Mouse (Mus musculus): ENCODE measurements around the gene Ssb. TPM values are rescaled to one million over a fixed set of nuclear protein-coding genes. Genes with fewer than 3 reads are reported as not detected.

Gene Ssb
- polyA plus RNA-seq, 1 experiment from 2014 or later, result 440 TPM

- Histone ChIP-seq H3K4me2 (0 out of 2 replicates have a peak overlapping the region, but pooled peaks have one; percentile 3), H3K27ac (ENCODE audit: low read depth, low read length) (peak overlapping the region; percentile 50), H3K4me3 (ENCODE audit: low read depth, low read length) (no peak overlapping the region), H3K9ac (ENCODE audit: low read length) (no peak overlapping the region), H3K27me3 (ENCODE audit: control insufficient read depth, insufficient read depth, low read length) (no peaks in the 10 kb centered on the region), H3K9me3 (ENCODE audit: control insufficient read depth, low read length) (no peaks in the 10 kb centered on the region), H3K36me3 (ENCODE audit: control insufficient read depth, insufficient read depth, low read length) (no peaks in the 10 kb centered on the region), H3K4me1 (ENCODE audit: control insufficient read depth, insufficient read depth, low read length) (peaks cover 19% of the 10 kb centered on the region)
- WGBS, result 37% methylated on average over 2 of the region's 2 CpGs
- ATAC-seq (ENCODE audit: low FRiP score), result no peak
- DNase-seq (ENCODE audit: low spot score, missing footprints), result peak; percentile 85
Measured at GRCm38 (mm10) chr2:69826380-69826779, 35.0 kb upstream of the Ssb start.

DNA sequence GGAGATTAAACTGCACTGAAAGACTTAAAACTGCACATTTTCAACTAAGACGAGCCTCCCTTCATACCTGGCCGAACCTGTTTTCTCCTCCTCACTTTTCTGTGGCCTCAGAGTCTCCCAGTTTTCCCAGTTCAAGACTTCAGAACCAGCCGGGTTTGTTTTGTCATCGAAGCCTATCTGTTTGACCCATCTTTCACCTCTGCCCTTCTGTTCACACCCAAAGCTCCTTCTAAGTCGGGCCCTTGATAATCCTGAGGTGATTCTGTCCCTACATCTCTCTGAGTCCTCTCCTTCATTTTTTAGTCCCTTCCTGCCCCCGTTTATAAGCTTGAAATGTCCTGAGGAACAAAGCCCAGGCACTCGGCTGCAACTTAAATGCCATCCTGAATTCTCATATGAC is 33.3 kb upstream of the Ssb start:
- DNase-seq (ENCODE audit: low spot score, missing footprints) (peak; percentile 83), ATAC-seq (ENCODE audit: low FRiP score) (no peak)
- peaks cover 13% of the 10 kb centered on the region for H3K4me1 ChIP-seq (ENCODE audit: control insufficient read depth, insufficient read depth, low read length)
- WGBS, result 34% methylated on average over 7 of the region's 7 CpGs
- no peak overlapping the region for H3K27ac ChIP-seq (ENCODE audit: low read depth, low read length)
- no peaks in the 10 kb centered on the region for H3K27me3 ChIP-seq (ENCODE audit: control insufficient read depth, insufficient read depth, low read length)
- H3K9ac ChIP-seq (ENCODE audit: low read length), result peak overlapping the region; percentile 40
- H3K9me3 ChIP-seq (ENCODE audit: control insufficient read depth, low read length), result no peaks in the 10 kb centered on the region
- H3K4me2 ChIP-seq, result no peak overlapping the region
- no peaks in the 10 kb centered on the region for H3K36me3 ChIP-seq (ENCODE audit: control insufficient read depth, insufficient read depth, low read length)
- no peak overlapping the region for H3K4me3 ChIP-seq (ENCODE audit: low read depth, low read length)

DNA sequence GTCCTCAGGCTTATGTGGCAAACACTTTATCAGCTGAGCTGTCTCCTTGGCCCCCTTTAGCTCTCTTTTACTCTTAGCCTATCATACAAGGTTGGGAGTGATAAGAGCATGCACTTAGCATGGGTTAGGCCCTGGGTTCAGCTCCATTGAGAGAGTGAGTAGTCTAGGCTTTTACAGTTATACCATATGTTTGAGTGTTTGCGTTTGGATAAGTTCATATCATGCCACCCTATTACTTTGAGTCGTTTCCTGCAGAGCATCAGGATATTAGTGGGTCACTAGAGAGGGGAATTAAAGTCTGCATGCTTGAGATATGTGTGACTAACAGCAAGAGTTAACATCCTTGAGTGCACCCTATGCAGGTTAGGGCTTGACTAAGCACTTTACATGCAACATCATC is 31.7 kb upstream of the Ssb start:
- Histone ChIP-seq H3K27ac (ENCODE audit: low read depth, low read length) (no peak overlapping the region), H3K4me1 (ENCODE audit: control insufficient read depth, insufficient read depth, low read length) (peaks cover 10% of the 10 kb centered on the region), H3K4me2 (no peak overlapping the region), H3K9me3 (ENCODE audit: control insufficient read depth, low read length) (no peaks in the 10 kb centered on the region), H3K4me3 (ENCODE audit: low read depth, low read length) (no peak overlapping the region), H3K27me3 (ENCODE audit: control insufficient read depth, insufficient read depth, low read length) (no peaks in the 10 kb centered on the region), H3K36me3 (ENCODE audit: control insufficient read depth, insufficient read depth, low read length) (no peaks in the 10 kb centered on the region; the same call in 1 of the 2 replicates), H3K9ac (ENCODE audit: low read length) (no peak overlapping the region)
- 93% methylated on average over 2 of the region's 2 CpGs for WGBS
- DNase-seq (ENCODE audit: low spot score, missing footprints) (peak; percentile 69), ATAC-seq (ENCODE audit: low FRiP score) (no peak)

GRCm38 (mm10) chr2:69830116-69830515 is 31.2 kb upstream of the Ssb start:
- H3K36me3 ChIP-seq (ENCODE audit: control insufficient read depth, insufficient read depth, low read length), result peaks cover 3% of the 10 kb centered on the region; the same call in 1 of the 2 replicates
- no peak for ATAC-seq (ENCODE audit: low FRiP score)
- no peaks in the 10 kb centered on the region for H3K9me3 ChIP-seq (ENCODE audit: control insufficient read depth, low read length)
- DNase-seq (ENCODE audit: low spot score, missing footprints), result peak; percentile 14
- no peak overlapping the region for H3K9ac ChIP-seq (ENCODE audit: low read length)
- no peak overlapping the region for H3K4me2 ChIP-seq
- peaks cover 10% of the 10 kb centered on the region for H3K4me1 ChIP-seq (ENCODE audit: control insufficient read depth, insufficient read depth, low read length)
- H3K27me3 ChIP-seq (ENCODE audit: control insufficient read depth, insufficient read depth, low read length), result no peaks in the 10 kb centered on the region
- H3K4me3 ChIP-seq (ENCODE audit: low read depth, low read length), result no peak overlapping the region
- no peak overlapping the region for H3K27ac ChIP-seq (ENCODE audit: low read depth, low read length)
- 89% methylated on average over 8 of the region's 8 CpGs for WGBS

DNA sequence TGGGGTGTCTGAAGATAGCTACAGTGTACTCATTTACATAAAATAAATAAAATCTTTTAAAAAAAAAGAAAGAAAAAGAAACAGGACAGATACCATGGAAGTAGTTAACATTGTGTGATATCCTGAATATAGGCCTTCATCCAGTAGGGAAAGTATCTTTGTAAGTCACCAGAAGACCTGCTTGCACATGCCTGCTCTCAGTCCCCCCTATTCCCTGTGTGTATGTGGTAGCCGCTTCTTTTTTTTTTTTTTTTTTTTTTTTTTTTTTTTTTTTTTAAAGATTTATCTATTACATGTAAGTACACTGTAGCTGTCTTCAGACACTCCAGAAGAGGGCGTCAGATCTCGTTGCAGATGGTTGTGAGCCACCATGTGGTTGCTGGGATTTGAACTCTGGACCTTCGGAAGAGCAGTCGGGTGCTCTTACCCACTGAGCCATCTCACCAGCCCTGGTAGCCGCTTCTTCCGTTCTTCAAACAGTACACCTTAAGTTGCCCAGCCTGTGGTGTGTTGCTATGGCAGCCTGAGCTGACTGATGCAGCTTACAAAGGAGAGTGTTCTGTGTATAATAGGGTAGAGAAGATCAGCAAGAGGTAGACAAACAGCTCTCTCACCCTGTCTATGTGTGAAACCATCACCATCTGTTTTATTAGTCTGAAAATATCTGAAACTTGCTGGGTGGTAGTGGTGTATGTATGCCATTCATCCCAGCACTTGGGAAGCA is 24.0 kb upstream of the Ssb start:
- WGBS, result 75% methylated on average over 7 of the region's 7 CpGs
- Histone ChIP-seq H3K4me2 (no peak overlapping the region), H3K27ac (ENCODE audit: low read depth, low read length) (no peak overlapping the region), H3K36me3 (ENCODE audit: control insufficient read depth, insufficient read depth, low read length) (peaks cover 3% of the 10 kb centered on the region; the same call in 1 of the 2 replicates), H3K9me3 (ENCODE audit: control insufficient read depth, low read length) (no peaks in the 10 kb centered on the region), H3K4me3 (ENCODE audit: low read depth, low read length) (no peak overlapping the region), H3K27me3 (ENCODE audit: control insufficient read depth, insufficient read depth, low read length) (no peaks in the 10 kb centered on the region), H3K4me1 (ENCODE audit: control insufficient read depth, insufficient read depth, low read length) (no peaks in the 10 kb centered on the region; the same call in 1 of the 2 replicates), H3K9ac (ENCODE audit: low read length) (no peak overlapping the region)
- DNase-seq (ENCODE audit: low spot score, missing footprints), result no peak
- peak; percentile 27; the same call in 1 of the 2 replicates for ATAC-seq (ENCODE audit: low FRiP score)

GRCm38 (mm10) chr2:69837996-69838395 is 23.4 kb upstream of the Ssb start:
- H3K27ac ChIP-seq (ENCODE audit: low read depth, low read length), result no peak overlapping the region
- peaks cover 3% of the 10 kb centered on the region; the same call in 1 of the 2 replicates for H3K36me3 ChIP-seq (ENCODE audit: control insufficient read depth, insufficient read depth, low read length)
- H3K9ac ChIP-seq (ENCODE audit: low read length), result no peak overlapping the region
- no peak overlapping the region for H3K4me3 ChIP-seq (ENCODE audit: low read depth, low read length)
- no peaks in the 10 kb centered on the region for H3K9me3 ChIP-seq (ENCODE audit: control insufficient read depth, low read length)
- H3K4me2 ChIP-seq, result no peak overlapping the region
- no peaks in the 10 kb centered on the region for H3K27me3 ChIP-seq (ENCODE audit: control insufficient read depth, insufficient read depth, low read length)
- DNase-seq (ENCODE audit: low spot score, missing footprints) (no peak), ATAC-seq (ENCODE audit: low FRiP score) (peak; percentile 38; the same call in 1 of the 2 replicates)
- H3K4me1 ChIP-seq (ENCODE audit: control insufficient read depth, insufficient read depth, low read length), result no peaks in the 10 kb centered on the region; the same call in 1 of the 2 replicates
- WGBS, result 31% methylated on average over 3 of the region's 3 CpGs

DNA sequence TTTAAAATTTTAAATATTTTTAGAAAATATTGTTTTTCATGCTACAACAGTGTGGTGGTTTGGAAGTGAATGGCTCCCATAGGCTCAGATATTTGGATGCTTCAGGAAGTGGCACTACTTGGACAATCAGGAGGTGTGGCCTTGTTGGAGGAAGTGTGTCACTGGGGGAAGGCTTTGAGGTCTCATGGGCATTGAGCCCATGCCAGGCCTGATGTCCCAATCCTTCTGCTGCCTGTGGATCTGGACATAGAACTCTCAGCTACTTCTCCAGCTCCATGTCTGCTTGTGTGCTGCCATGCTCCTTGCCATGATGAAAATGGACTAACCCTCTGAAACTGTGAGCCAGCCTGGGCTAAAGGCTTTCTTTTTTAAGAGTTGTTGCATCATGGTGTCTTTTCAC is 22.7 kb upstream of the Ssb start:
- Histone ChIP-seq H3K4me3 (ENCODE audit: low read depth, low read length) (no peak overlapping the region), H3K9ac (ENCODE audit: low read length) (no peak overlapping the region), H3K4me2 (no peak overlapping the region), H3K36me3 (ENCODE audit: control insufficient read depth, insufficient read depth, low read length) (peaks cover 3% of the 10 kb centered on the region; the same call in 1 of the 2 replicates), H3K9me3 (ENCODE audit: control insufficient read depth, low read length) (no peaks in the 10 kb centered on the region), H3K27me3 (ENCODE audit: control insufficient read depth, insufficient read depth, low read length) (no peaks in the 10 kb centered on the region), H3K27ac (ENCODE audit: low read depth, low read length) (no peak overlapping the region), H3K4me1 (ENCODE audit: control insufficient read depth, insufficient read depth, low read length) (no peaks in the 10 kb centered on the region; the same call in 1 of the 2 replicates)
- DNase-seq (ENCODE audit: low spot score, missing footprints) (no peak), ATAC-seq (ENCODE audit: low FRiP score) (no peak)

DNA sequence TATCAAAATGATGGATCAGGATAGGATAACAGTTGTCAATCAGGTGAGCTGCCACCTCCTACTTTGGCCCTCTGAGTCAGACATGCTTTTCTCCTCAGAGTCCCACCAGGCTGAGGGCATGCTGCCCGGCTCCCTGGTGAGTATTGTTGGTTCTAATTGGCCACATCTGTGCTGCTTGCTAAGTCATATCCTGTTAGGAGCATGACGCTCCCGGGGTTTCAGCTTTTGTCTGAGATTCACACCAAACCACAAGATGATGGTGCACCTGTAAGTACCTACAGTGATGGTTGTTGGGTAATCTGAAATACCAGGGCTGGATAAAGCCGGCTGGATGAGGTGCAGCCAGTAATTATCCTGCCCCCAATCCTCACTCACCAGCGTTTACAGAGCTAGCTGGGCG is 21.1 kb upstream of the Ssb start:
- 41% methylated on average over 6 of the region's 6 CpGs for WGBS
- no peak overlapping the region for H3K4me3 ChIP-seq (ENCODE audit: low read depth, low read length)
- H3K36me3 ChIP-seq (ENCODE audit: control insufficient read depth, insufficient read depth, low read length), result no peaks in the 10 kb centered on the region
- no peak overlapping the region for H3K27ac ChIP-seq (ENCODE audit: low read depth, low read length)
- H3K4me1 ChIP-seq (ENCODE audit: control insufficient read depth, insufficient read depth, low read length), result no peaks in the 10 kb centered on the region; the same call in 1 of the 2 replicates
- H3K27me3 ChIP-seq (ENCODE audit: control insufficient read depth, insufficient read depth, low read length), result no peaks in the 10 kb centered on the region
- H3K4me2 ChIP-seq, result no peak overlapping the region
- ATAC-seq (ENCODE audit: low FRiP score) (0 out of 2 replicates have a peak, but pooled peaks have one; percentile 14), DNase-seq (ENCODE audit: low spot score, missing footprints) (no peak)
- H3K9me3 ChIP-seq (ENCODE audit: control insufficient read depth, low read length), result no peaks in the 10 kb centered on the region
- no peak overlapping the region for H3K9ac ChIP-seq (ENCODE audit: low read length)

GRCm38 (mm10) chr2:69849215-69849614 is 12.1 kb upstream of the Ssb start:
- H3K27me3 ChIP-seq (ENCODE audit: control insufficient read depth, insufficient read depth, low read length), result no peaks in the 10 kb centered on the region
- no peak overlapping the region for H3K4me3 ChIP-seq (ENCODE audit: low read depth, low read length)
- no peak for ATAC-seq (ENCODE audit: low FRiP score)
- no peaks in the 10 kb centered on the region for H3K36me3 ChIP-seq (ENCODE audit: control insufficient read depth, insufficient read depth, low read length)
- no peak for DNase-seq (ENCODE audit: low spot score, missing footprints)
- H3K4me2 ChIP-seq, result no peak overlapping the region
- H3K9me3 ChIP-seq (ENCODE audit: control insufficient read depth, low read length), result no peaks in the 10 kb centered on the region
- 73% methylated on average over 6 of the region's 6 CpGs for WGBS
- no peak overlapping the region for H3K9ac ChIP-seq (ENCODE audit: low read length)
- H3K27ac ChIP-seq (ENCODE audit: low read depth, low read length), result no peak overlapping the region
- H3K4me1 ChIP-seq (ENCODE audit: control insufficient read depth, insufficient read depth, low read length), result no peaks in the 10 kb centered on the region

Data from midbrain, embryonic 11.5 days (tissue).